Mouse (Mus musculus): Measurements from ENCODE around the gene Soat1.

The Soat1 gene

DNA sequence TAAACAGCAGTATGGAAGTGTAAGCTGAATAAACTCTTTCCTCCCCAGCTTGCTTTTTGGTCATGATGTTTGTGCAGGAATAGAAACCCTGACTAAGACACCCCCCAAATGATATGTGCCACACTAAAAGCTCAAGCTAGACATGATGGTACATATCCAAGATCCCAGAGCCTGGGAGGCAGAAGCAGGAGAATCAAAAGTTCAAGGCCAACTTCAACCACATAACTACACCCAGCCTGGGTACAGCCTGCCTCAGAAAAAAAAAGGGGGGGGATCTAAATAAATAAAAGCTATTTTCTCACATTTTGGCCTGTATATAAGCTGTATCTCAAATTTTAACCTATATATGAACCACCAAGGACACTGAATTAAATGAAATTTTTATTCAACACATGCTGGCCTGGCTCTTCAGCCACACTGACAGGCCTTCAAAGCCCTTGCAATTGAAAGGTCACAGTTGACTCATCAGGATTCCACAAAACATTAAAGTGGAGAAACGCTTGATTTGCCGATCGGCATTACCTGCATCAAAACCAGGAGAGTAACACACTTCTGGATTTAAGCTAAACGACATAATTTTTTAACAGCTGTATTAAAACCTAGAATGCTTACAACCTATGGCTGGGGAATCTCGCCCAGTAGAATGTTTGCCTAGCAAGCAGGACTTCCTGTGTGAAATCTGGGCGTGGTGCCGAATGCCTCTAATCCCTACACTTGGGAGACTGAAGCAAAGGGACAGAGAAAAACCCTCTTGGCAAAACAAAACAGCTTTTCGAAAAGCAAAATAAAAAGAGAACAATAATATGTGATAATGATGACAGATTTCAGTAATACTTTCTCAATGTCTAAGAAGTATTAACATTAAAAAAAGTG, 9.9 kb downstream of the Soat1 start:
- DNase-seq = no peak

DNA sequence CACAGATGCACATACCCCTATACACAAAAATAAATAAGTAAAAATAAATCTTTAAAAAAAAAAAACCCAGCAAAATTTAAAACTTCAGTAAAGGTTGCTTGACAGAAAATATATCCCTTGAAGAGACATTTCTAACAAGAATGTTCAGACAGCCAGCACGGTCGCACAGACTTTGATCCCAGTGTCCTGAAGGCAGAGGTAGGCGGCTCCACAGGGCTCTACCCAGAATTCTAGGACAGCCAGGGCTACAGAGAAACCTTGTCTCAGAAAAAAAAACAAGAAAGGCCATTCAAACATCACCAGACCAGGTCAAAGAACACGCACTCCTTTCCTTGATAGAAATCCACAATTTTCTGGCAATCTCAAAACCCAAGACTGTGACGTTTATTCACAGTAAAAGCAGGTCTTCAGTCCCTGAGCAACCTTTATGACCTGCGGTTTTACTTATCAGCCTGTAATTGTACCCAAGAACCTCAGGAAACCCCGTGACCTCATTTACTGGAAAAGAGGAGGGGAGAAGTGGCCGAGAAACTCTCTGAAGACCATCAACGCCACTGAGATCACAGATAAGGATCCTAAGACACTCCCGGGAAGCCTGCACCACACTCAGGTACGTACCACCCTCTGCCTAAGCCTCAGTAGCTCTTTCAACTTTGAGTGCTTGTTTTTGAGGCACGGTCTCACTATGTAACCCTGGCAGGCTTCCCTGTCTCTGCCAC, 11.7 kb downstream of the Soat1 start:
- no peak for DNase-seq

DNA sequence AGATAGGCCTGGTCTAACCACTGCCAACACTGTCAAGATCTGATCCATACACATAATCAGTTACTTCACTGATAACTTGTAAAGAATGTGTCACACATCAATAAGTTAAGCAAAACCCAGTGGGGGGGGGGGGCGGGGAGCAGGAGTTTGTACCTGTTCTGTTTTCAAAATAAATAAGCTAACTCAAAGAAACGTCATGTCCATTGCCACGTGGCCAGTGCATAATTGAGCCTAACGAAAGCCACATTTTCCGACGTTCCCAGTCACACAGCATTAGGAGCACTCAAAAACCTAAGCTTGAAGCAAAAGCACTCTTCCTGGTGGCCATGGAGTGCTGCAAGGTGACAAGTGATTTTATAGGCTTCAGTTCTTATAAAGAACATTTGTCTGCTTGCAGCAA, 13.1 kb downstream of the Soat1 start:
- DNase-seq = no peak

DNA sequence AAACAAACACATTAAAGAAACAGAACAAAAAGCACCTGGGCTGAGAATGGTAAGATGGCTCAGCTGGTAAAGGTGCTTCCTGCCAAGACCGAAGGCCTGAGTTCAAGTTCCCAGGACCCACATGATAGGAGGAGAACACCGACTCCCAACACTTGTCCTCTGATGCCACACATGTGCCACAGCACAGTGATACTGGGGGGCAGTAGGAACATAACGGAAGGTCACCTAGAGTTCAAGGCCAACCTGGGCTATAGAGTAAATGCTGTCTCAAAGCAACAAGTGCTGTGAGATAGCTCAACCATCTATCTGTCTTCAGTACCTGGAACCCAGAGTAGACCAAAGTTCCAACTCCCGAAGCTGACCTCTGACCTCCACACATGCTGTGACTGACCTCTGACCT, 13.9 kb downstream of the Soat1 start:
- no peak for DNase-seq

DNA sequence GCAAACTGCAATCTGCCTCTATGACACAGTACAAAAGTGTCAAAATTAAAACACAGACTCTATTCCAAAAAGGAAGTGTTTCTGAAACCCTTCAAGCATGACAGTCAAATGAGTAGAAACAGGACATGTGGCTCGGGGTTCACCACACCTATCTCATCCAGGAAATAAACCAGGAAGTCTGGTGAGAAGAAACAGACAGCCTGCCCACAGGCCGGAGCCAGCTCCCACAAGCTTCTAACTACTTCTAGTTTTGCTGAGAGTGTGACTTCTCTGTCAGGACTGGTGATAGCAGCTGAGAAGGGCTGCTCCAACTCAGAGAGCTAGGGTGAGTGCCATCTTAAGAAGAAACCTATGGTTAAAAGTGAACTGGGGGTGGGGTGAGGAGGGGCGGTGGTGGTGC, 14.4 kb downstream of the Soat1 start:
- DNase-seq = peak; percentile 65 to 71

DNA sequence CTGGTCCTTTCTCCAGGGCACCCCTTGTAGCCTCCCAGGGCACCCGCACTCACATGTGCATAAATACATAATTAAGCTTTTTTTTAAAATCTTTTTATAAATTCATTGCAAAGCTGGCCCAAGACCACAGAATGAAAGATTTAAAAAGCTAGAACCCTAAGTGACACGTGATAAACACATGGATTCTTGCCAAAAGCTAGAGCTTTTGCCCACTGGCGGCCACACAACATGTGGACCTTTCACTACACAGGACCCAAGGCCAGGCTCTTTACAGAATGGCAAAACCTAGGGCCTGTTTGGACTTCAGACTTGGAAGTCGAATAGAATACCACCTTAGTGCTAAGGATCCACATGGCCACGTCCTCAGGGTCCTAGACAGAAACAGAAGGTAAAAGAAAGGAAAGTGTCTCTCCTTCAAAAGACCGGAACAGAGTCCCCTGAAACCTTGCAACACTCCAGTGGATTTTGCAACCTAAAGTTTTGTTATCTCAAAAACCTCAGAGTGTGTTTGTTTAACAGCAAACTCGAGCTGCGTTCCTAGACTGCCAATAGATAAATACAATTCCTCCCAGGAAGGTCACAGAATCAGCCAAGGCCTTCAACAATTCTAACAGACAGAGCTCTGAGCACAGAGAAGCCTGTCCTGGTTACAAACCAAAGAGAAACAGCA, 15.6 kb downstream of the Soat1 start:
- no peak for DNase-seq

DNA sequence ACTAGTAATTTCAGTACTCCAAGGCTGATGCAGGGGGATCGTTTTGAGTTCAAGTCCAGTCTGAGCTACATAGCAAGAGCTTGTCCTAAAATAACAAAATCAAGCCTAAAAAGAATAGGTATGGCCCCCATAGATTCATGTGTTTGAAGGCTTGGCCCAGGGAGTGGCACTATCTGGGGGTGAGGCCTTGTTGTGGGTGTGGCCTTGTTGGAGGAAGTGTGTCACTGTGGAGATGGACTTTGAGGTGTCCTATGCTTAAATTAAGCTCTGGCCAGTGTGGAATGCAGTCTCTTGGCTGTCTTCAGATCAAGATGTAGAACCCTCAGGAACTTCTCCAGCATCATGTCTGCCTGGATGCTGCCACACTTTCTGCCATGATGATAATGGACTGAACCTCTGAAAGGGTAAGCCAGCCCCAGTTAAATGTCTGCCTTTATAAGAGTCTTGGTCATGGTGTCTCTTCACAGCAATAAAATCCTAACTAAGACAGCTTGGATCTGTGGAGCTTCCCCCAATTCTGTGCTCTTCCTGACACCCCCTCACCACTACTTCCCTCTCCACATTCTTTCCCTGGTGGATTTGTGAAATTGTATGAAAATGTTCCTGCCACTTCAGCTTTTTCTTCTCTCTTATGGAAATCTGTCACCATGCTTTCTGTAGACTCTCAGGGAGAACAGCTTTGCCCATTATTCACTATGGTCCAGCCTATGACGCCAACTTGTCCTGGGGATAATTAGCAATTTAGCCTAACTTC, 18.9 kb downstream of the Soat1 start:
- DNase-seq = no peak

DNA sequence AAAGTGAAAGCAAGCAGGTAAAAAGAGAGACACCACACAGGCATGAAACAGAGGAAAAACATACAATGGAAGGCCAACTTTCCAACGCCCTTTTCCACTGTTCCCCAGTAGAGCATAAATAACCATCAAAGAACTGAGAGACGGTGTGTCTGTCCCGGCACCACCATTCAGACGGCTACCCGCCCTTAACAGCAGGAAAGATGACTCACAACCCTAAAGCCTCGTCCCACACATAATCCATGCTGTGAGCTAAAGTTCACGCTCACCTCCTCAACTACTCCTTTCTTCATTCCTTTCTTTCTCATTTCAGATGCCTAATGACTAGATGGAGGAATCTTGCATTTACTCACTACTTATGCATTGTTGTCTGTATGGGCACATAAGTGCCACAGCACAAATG, 19.7 kb downstream of the Soat1 start:
- no peak for DNase-seq

DNA sequence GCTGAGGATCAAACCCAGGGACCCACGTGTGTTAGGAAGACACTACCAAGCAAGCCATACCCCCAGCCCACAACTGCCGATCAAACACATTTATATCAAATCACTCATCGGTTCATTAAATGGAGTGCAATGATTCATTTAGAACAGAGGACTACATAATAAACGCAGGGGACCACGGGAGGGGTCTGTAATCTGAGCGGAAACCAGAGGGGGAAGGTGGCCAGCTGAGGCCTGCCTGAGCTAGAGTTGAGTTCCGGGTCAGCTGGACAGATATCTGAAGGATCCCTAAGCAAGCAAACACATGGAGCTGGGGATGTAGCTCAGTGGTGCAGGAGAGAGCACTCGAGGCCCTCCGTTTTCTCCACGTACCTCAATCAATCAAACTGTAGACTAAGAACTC, 20.3 kb downstream of the Soat1 start:
- DNase-seq = no peak

DNA sequence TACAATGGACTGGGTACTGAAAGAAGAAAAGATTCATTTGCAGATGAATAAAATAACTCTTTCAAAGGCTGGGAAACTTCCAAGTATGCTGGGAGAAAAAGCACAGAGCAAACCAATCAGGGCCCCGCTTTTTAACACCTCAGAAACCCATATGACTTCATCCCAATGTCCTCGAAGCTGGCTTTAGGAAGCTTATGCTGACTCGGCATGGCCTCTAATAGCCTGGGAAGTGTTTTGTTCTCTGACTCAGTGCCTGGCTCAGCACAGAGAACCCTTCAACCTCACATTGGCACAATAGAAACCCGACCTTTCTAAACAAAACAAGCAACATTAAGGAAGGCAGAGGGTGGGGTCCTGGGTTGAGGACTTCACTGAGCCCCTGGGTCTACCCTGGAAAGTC, 23.7 kb downstream of the Soat1 start:
- no peak for DNase-seq

DNA sequence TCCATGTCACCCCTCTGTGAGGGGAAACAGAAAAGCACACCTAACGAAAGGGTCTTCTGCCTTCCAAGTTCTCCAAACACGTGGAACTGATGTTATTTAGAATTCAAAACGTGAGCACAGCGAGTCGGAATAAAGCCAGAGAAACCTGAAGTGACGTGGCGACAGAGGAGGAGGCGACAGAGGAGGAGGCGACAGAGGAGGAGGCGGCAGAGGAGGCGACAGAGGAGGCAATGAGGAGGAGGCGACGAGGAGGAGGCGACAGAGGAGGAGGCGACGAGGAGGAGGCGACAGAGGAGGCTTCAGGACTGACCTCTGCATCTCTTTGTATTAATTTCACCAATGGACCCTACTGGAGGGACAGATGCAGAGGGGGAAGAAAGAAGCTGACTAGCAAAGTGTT, 24.4 kb downstream of the Soat1 start:
- no peak for DNase-seq

DNA sequence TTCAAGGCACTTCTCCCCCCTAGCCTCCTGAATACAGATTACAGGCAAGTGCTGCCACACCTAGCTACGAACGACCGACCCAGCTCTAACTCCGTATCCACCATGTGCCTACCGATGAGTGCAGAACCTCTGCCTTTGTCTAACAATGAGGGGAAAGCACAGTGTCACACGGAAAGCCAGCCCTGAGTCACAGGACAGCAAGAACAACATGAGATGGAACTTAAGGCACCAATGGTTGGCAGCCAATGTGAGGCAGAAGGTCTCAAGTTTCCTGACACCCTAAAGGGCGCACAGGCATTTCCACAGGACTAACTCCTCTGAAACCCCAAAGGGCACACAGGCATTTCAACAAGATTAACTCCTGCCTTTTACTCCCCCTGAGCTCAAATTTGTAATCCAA, 25.0 kb downstream of the Soat1 start:
- no peak for DNase-seq

DNA sequence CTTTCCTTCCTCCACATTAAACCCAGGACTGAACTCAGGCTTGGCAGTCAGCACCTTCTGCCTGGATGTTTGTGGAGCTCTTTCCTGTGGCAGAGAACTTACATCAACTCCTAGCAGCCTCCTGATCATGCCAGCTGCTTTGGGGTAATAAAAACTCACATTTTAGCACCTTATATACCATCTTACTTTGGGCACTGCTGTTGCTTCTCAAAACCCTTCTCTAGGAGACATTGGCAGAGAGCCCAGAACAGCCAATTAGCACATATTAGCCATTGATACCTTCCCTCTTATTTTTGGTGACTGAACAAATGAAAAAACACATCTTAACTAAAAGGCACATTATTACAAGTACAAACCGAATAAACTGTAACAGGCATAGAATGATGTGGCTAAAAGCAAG, 29.1 kb downstream of the Soat1 start:
- DNase-seq = no peak

DNA sequence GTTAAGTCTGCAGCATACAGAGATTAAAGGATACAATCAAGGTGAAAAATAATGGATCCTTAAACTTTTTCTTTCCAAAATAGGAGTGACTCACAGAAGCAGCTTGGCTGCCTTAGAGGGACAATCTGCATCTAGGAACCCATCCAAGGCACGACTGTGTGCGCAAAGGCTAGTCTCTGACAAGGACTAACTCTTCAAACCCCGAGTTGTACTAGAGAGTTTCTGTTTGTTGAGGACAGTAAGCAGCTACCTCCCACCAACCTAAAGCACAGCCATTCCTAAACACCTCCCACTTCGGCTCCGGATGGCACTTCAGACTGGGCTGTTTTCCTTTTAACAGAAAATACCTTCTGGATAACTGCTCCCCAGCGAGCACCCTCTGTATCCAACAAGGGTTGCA, 31.4 kb downstream of the Soat1 start:
- no peak for DNase-seq

DNA sequence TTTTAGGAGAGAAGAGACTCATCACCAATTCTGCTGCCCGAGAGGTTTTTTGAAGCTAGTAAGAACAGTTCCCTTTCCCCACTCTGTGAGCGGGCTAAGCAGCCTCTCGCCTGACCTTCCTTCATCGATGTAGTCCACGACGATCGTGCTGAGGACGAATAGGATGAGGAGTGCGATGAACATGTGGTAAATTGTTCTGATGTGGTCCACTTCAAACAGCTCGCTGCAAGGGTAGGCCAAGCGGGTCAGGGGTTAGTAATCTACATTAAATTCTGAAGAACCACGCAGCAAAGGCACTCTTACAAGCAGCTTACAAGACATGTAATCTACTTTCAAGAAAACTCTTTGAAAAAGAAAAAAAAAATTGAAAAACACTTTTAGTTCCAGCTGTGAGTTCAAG, 31.9 kb downstream of the Soat1 start:
- DNase-seq = no peak

DNA sequence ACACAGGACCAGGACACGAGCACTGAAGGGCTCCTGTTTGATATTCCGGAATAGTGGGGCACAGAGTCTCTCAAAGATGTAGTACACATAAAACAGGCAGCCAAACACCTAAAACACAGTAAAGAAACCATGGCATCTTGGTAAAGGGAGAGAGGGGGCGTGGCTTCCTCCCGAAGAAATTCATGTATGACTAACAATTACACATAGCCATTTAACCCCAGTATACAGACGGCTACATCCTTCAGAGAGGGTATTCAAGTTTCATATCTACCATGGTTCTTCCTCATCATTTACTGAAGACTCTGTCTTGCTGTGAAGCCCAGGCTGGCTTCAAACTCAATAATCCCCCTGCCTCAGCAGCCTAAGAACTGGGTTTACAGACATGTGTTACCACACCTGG, 36.4 kb downstream of the Soat1 start:
- no peak for DNase-seq

DNA sequence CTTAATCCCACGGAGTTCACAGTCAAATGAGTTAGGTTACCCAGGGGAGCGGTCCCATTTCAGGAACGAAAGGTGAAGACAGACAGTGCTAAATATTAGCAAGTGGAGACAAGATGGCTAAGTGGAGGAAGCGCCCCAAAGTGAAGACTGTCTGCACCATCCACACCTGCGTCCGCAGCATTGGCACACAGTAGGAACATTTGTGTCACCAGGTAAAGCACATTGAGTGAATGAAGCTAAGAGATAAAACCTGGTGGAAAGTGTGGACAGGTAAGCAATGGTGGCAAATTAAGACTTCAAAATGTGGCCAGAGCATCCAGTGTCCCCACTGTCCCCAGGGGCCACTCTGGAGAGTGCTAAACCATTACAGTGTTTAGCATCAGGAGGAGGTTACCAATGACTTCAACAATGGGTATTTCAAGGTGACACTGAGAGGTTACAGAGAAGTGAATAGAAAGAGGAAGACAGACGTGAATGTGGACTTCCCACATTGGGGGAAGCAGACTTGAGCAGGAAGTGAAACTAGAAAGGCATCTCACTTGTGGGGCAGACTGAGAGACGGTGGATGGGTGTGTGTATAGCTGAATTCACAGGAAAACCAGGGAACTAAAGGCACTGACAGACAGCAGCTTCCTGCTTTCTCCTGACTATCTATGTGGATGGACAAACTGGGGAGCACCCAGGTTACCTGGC, 37.0 kb downstream of the Soat1 start:
- peak; percentile 66 to 71 for DNase-seq

DNA sequence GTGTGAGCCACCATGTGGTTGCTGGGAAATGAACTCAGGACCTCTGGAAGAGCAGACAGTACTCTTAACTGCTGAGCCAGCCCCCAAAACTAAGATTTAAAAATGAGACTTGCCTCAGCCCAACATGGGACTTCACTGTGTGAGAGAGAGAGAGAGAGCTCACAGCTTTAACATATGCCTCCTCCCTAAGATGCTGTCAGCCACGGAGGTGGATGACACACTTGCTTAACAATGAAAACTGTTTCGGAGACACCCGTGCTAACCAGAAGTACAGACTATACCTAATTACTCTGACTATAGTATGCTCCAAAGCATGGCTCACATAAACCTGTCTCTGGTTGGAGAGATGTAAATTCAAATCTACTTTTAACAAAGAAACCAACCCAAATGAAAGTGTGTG, 40.6 kb downstream of the Soat1 start:
- no peak for DNase-seq

DNA sequence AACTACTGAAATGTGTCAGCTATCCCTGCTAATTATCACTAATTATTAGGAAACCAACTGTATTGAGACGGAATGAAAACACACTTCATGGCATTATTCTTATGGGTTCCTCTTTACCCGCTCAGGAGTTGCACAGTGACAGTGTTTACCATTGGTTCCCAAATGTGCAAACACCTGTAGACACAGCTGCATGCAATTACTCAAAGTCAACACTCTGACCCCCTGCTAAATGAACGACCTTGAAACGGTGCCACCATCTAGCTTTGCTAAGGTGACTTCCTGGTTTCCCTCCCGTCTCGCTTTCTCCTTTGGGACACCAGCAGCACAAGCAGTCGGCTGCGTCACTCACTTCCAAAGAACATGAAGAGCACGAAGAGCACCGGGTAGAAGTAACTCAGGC, 41.6 kb downstream of the Soat1 start:
- no peak for DNase-seq

DNA sequence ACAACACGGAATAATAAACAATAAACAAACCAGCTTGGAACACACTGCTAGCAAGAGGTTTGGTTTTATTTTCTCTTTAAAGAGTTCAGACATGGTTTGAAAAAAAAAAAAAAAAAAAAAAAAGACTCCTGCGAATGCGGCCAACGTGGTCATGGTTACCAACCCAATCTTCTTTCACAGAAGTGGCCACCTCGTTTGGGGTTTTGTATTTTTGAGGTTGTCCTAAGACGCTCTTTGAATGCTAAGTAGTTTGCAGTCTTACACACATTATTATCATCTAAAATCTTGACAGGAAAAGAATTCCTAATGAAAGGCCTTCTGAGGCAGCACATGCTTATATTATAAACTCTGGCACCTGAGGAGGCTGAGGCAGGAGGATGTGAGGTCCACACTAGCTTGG, 45.7 kb downstream of the Soat1 start:
- no peak for DNase-seq

DNA sequence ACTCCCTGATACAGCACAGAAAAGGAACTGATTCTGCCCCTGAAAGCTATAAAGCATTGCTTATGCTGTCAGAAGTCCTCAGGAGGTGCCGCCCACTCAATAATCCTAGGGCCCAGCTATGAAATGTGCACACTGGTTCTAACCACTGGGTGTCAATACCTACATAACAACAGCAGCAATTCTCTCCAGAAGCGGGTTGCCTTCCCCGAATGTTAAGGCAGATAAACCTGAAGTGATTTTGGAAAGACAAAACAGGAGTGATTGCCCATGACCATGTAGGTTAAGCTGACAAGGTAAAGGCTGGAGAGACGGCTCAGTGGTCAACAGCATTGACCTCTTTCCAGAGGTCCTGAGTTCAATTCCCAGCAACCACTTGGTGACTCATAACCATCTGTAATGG, 48.4 kb downstream of the Soat1 start:
- DNase-seq = no peak

DNA sequence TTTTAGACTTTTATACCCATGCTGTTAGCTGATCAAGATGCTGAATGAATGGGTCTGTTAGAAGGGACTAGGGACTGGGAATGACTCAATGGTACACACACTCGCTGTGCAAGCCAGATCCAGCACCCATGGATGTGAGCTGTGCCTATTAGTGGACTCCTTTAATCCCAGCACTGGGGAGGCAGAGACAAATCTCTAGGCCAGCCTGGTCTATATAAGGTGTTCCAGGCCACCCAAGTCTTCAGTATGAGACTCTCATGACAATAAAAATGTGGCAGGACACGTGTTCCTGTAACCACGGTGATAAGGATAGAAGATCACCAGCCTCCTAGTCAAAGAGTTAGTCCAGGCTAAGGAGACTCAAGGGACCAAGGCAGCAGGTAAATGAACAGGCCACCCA, 50.1 kb downstream of the Soat1 start:
- DNase-seq = no peak

DNA sequence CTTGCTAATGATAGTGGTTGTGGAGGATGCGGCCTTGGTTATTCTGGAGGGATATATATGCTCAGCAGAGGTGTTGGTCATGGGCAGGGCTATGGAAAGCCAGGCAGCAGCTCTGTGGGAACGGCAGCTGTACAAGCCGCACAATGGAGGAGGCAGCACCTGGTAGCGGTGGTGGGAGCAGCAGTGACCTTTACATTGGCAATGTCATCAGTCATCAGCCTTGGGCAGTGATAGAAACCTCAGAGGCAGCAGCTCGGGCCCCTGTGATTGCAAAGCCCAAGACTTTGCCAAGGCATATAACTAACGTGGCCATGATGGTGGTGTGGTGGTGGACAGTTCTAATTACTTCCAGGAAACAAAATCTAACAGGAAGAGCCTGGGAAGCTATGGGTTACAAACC, 50.6 kb downstream of the Soat1 start:
- no peak for DNase-seq
